8 mouse cellular contexts compared by ENCODE assay signal in the genomic region with DNA sequence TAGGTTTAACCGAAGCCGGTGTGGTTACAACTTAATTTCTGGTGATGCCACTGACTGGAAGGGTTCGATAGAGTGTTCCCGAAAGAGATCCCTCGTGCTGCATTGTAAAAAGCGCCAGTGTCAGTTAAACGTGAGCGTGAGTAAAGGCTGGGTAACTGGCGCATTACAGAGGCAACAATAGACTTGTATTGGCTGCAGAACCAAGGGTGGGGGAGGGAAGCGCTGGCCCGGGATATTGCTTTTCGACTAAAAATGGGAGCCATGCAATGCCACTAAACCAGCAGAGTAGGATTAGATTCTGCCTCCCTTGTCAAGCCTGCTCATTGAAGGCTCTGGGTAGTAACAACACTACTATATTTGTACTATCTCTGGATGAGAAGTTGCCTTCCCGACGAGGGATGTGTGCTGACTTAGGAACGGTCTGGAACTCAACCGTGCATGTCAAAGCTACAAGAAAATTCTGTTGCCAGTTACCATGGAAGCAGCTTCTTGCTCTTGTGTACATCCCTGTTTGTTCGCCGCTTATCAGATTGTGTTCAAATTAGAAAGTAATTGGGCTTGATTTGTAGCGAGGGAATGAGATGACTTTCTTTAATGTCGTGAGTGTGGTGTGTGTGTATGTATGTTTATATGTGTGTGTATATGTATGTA. TPM values are rescaled to one million over a fixed set of nuclear protein-coding genes. Genes with fewer than 3 reads are reported as not detected.
DNase-seq lines count a peak whose midpoint lies in the region; ATAC-seq and TF ChIP-seq lines count a peak whose summit lies in the region.

No protein-coding gene starts in this region.

- H3K36me3 ChIP-seq in embryonic facial prominence, embryonic 11.5 days (replicated peaks; ENCODE audit: control insufficient read depth, insufficient read depth, low read depth, low read length): no peaks in the 10 kb centered on the region
- no peaks in the 10 kb centered on the region for H3K36me3 ChIP-seq in hindbrain, postnatal 0 days (ENCODE audit: insufficient read depth, low read length)
- H3K36me3 ChIP-seq in midbrain, embryonic 11.5 days (ENCODE audit: control insufficient read depth, insufficient read depth, low read length): no peaks in the 10 kb centered on the region

- DNase-seq in gastrocnemius, adult 2 months: no peak
- DNase-seq in gastrocnemius, postnatal 14 days: no peak
- DNase-seq in ES-CJ7 (ENCODE audit: low read depth, low spot score): peak; percentile 40
- DNase-seq in embryonic facial prominence, embryonic 11.5 days (ENCODE audit: low spot score): peak; percentile 56
- DNase-seq in hindbrain, postnatal 0 days (ENCODE audit: low spot score): peak; percentile 63
- DNase-seq in midbrain, embryonic 11.5 days (ENCODE audit: low spot score, missing footprints): peak; percentile 95
- DNase-seq in thymus, postnatal 14 days: no peak
- DNase-seq in gastrocnemius, postnatal 4 days (ENCODE audit: low spot score in 2 of 2): no peak

- H3K27me3 ChIP-seq in embryonic facial prominence, embryonic 11.5 days (ENCODE audit: control insufficient read depth, insufficient read depth, low read length): no peaks in the 10 kb centered on the region
- no peaks in the 10 kb centered on the region for H3K27me3 ChIP-seq in hindbrain, postnatal 0 days (ENCODE audit: insufficient read depth, low read length)
- no peaks in the 10 kb centered on the region; the same call in 1 of the 2 replicates for H3K27me3 ChIP-seq in midbrain, embryonic 11.5 days (ENCODE audit: control insufficient read depth, insufficient read depth, low read length)

- intact Hi-C loops in gastrocnemius, adult 2 months (cut with DNase I): no loop called here
- intact Hi-C loops in gastrocnemius, postnatal 14 days (cut with DNase I; ENCODE audit: low total_unique reads): loop anchor here (10.0 kb wide), 1 partner anchor 172 kb away; no protein-coding TSS in a partner anchor

- no peak for ATAC-seq in embryonic facial prominence, embryonic 11.5 days (replicated peaks; ENCODE audit: insufficient number of reproducible peaks, low FRiP score, low TSS enrichment, low read depth)
- no peak for ATAC-seq in hindbrain, postnatal 0 days
- no peak for ATAC-seq in midbrain, embryonic 11.5 days (ENCODE audit: low FRiP score)

- H3K9ac ChIP-seq in embryonic facial prominence, embryonic 11.5 days (replicated peaks; ENCODE audit: low read length): peak overlapping the region; percentile 87; the same call in 1 of the 2 replicates
- H3K9ac ChIP-seq in hindbrain, postnatal 0 days (replicated peaks; ENCODE audit: low read length): peak overlapping the region; percentile 76
- peak overlapping the region; percentile 95 for H3K9ac ChIP-seq in midbrain, embryonic 11.5 days (ENCODE audit: low read length)

- 4% methylated on average over 20 of the region's 20 CpGs for WGBS in embryonic facial prominence, embryonic 11.5 days
- WGBS in hindbrain, postnatal 0 days: 2% methylated on average over 20 of the region's 20 CpGs
- WGBS in midbrain, embryonic 11.5 days: 3% methylated on average over 20 of the region's 20 CpGs

- peak overlapping the region; percentile 86 for H3K4me3 ChIP-seq in gastrocnemius, adult 2 months
- peak overlapping the region; percentile 82 for H3K4me3 ChIP-seq in embryonic facial prominence, embryonic 11.5 days (ENCODE audit: low read depth, low read length)
- H3K4me3 ChIP-seq in hindbrain, postnatal 0 days (ENCODE audit: low read length): peak overlapping the region; percentile 70
- H3K4me3 ChIP-seq in midbrain, embryonic 11.5 days (ENCODE audit: low read depth, low read length): peak overlapping the region; percentile 80

- no peak overlapping the region for H3K27ac ChIP-seq in gastrocnemius, adult 2 months
- H3K27ac ChIP-seq in embryonic facial prominence, embryonic 11.5 days (replicated peaks; ENCODE audit: low read depth, low read length): no peak overlapping the region
- H3K27ac ChIP-seq in hindbrain, postnatal 0 days: peak overlapping the region; percentile 88
- no peak overlapping the region for H3K27ac ChIP-seq in midbrain, embryonic 11.5 days (ENCODE audit: low read depth, low read length)

- H3K4me2 ChIP-seq in embryonic facial prominence, embryonic 11.5 days (ENCODE audit: low read depth, low read length): peak overlapping the region; percentile 93
- H3K4me2 ChIP-seq in hindbrain, postnatal 0 days (ENCODE audit: low read depth, low read length): peak overlapping the region; percentile 83
- H3K4me2 ChIP-seq in midbrain, embryonic 11.5 days: peak overlapping the region; percentile 78

- no peaks in the 10 kb centered on the region for H3K9me3 ChIP-seq in embryonic facial prominence, embryonic 11.5 days (replicated peaks; ENCODE audit: control insufficient read depth, low read length)
- H3K9me3 ChIP-seq in hindbrain, postnatal 0 days (ENCODE audit: low read length): no peaks in the 10 kb centered on the region
- H3K9me3 ChIP-seq in midbrain, embryonic 11.5 days (ENCODE audit: control insufficient read depth, low read length): no peaks in the 10 kb centered on the region

- TF ChIP-seq CTCF in gastrocnemius, adult 2 months (IDR thresholded peaks at IDR 0.05): no peak
- no peak for TF ChIP-seq CTCF in hindbrain, postnatal 0 days (IDR thresholded peaks at IDR 0.05; ENCODE audit: low read depth)

- H3K4me1 ChIP-seq in embryonic facial prominence, embryonic 11.5 days (ENCODE audit: control insufficient read depth, insufficient read depth, low read length): peaks cover 2% of the 10 kb centered on the region
- H3K4me1 ChIP-seq in hindbrain, postnatal 0 days (ENCODE audit: insufficient read depth, low read length): peaks cover 10% of the 10 kb centered on the region; the same call in 1 of the 2 replicates
- H3K4me1 ChIP-seq in midbrain, embryonic 11.5 days (ENCODE audit: control insufficient read depth, insufficient read depth, low read length): peaks cover 27% of the 10 kb centered on the region

RNA-seq across cellular contexts. Expression of gene Cadm1, which starts 2.4 kb away (rescaled TPM):
- total RNA-seq in gastrocnemius, adult 2 months (2021): 1 to 10 TPM; 3.1 to 4.9 TPM
- 1 to 10 TPM; 3.3 to 4.8 TPM for total RNA-seq in gastrocnemius, postnatal 14 days (2021)
- 99.3 and 116 TPM in 2 replicates for polyA plus RNA-seq in embryonic facial prominence, embryonic 11.5 days (2014; fragmentation: Nextera tagmentation; extraction: Ambion mirVana)
- 115 and 117 TPM in 2 replicates for total RNA-seq in hindbrain, postnatal 0 days (2014; rRNA removed)
- 187 and 203 TPM in 2 replicates for polyA plus RNA-seq in hindbrain, postnatal 0 days (2015; fragmentation: Nextera tagmentation; extraction: Ambion mirVana)
- polyA plus RNA-seq in midbrain, embryonic 11.5 days (2014; fragmentation: Nextera tagmentation; extraction: Ambion mirVana): 87.3 and 90.9 TPM in 2 replicates
- total RNA-seq in gastrocnemius, postnatal 4 days (2021): 1 to 10 TPM; 5.9 to 6.2 TPM

Comparison
In these comparisons a context has a peak if more than half of its experiments do, and no peak if none do; other contexts are left out.
1. DNase-seq: peak in ES-CJ7 (single experiment), embryonic facial prominence, embryonic 11.5 days (single experiment), hindbrain, postnatal 0 days (single experiment) and midbrain, embryonic 11.5 days (single experiment); none in gastrocnemius, adult 2 months (single experiment), gastrocnemius, postnatal 14 days (single experiment), thymus, postnatal 14 days (single experiment) and gastrocnemius, postnatal 4 days (0 of 2).
2. RNA of gene Cadm1, which starts 2.4 kb away (total RNA-seq): 115 to 117 TPM in hindbrain, postnatal 0 days; 5.9 to 6.2 TPM in gastrocnemius, postnatal 4 days, 3.1 to 4.9 TPM in gastrocnemius, adult 2 months and 3.3 to 4.8 TPM in gastrocnemius, postnatal 14 days; every median in the first group is over 10 times any median in the second.
3. Peak in every context shown above with its lines, with median percentiles within 50 percentile points of each other: H3K4me3 ChIP-seq, H3K4me2 ChIP-seq and H3K9ac ChIP-seq.